Mouse (Mus musculus): Measurements from ENCODE around the gene Tec.

DNA sequence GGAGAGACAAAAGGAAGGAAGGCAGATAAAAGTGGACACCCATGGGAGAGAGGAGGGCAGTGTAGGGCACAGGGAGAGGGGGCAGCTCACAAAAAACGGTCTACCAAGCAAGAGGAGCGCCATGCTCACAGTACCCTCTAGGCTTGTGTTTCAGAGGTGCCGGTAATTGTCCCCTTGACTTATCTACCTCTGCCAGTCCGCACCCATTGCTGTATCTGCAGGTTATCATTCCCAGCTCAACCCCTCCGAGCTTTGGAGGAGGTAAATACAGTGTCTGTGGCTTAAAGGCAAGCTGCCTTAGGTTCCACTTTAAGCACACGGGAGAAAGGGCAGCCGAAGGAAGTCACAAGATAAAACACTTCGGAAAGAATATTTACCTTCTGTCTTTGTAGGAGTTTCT, 31.0 kb upstream of the Tec start:
- no peak for TF ChIP-seq POLR2A (IDR thresholded peaks at IDR 0.05; ENCODE audit: extremely low read depth, insufficient read depth, low read length)
- TF ChIP-seq CTCF (IDR thresholded peaks at IDR 0.05; ENCODE audit: low read depth, low read length), result no peak
